Comparison of ENCODE assay signal across 5 mouse cellular contexts in the genomic region with DNA sequence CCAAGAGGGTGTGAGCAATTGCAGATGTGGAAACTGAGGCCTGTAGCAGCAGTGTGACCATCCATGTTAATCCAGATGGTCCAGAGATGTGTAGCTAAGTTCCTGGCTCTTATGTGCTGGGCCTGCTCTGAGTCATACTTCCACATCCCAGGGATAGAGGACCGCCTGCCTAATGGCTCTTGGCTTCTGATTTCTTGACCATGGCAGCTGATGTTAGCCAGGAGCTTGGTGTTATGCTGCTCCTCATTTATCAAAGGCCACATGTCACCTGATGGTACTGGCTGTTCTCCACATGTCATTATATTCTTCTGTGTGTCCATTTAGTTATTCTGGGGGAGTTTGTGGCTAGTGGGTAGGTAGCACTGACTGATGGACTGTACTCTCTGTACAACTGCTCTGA.
"Had no signal": no experiment of that assay in that cellular context is flagged by ENCODE, and none has a peak within 500 bp of the region (broad histone marks: within the 10 kb centered on the region; RNA-seq: fewer than 3 reads in every experiment).

No protein-coding gene starts in this region.

- DNase-seq: retina, postnatal 1 day; right cerebral cortex, adult 18-20 months; right cerebral cortex, postnatal 14 days; right cerebral cortex, postnatal 25 days; right cerebral cortex, postnatal 4 days had no signal
